20 mouse cellular contexts compared by ENCODE assay signal in the genomic region with DNA sequence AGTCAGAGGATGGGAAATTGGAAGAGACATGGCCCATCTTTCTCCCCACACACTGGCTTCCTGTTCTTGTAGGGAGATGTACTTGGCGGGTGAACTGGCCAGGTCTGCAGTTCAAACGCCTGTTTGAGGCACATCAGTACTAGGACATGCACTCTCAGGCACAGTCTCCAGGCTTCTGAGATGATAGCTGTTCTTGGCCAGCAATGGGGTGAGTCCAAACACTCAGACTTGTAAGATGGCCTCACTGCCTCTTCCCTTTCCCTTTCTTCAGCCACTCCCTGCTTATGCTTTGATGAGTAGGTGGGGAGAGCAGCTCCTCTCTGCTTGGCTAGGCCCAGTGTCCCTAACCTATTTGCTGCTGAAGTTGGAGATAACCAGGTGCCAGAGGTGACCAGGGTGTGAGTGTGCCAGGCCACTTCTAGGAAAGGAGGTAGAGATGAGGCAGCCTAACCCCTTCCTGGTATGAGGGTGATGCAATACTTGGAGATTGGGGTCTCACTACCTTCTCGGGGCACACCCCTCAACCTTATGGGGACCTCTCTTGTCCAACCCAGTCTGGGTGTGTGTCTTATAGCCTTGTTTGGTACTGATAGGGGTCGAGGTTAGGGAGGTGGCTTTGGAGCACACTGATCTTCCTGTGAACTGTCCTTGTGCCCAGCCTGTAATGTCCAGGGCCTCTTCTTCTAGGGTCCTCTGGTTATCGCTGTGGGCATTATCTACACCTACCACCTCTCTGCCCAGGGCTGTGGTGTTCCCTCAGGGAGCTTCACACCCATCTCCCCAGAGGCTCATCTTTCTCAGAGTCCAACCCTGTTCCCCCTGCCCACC. TPM values are rescaled to one million over a fixed set of nuclear protein-coding genes. Genes with fewer than 3 reads are reported as not detected.
DNase-seq lines count a peak whose midpoint lies in the region; ATAC-seq and TF ChIP-seq lines count a peak whose summit lies in the region.
"Had no signal": no experiment of that assay in that cellular context is flagged by ENCODE, and none has a peak within 500 bp of the region (broad histone marks: within the 10 kb centered on the region; RNA-seq: fewer than 3 reads in every experiment).

No protein-coding gene starts in this region.

- WGBS in intestine, embryonic 15.5 days = 66% methylated on average over 5 of the region's 5 CpGs
- 42% methylated on average over 5 of the region's 5 CpGs for WGBS in liver, postnatal 0 days (ENCODE audit: insufficient replicate concordance)

- no peak overlapping the region for H3K9ac ChIP-seq in intestine, embryonic 15.5 days
- H3K9ac ChIP-seq in liver, postnatal 0 days (replicated peaks) = no peak overlapping the region; the same call in 1 of the 2 replicates
- H3K9ac ChIP-seq: embryonic facial prominence, embryonic 13.5 days; neural tube, embryonic 13.5 days had no signal

- H3K4me3 ChIP-seq in megakaryocyte, embryonic 14.5 days (replicated peaks) = peak overlapping the region; percentile 31
- no peak overlapping the region for H3K4me3 ChIP-seq in intestine, embryonic 15.5 days (replicated peaks)
- no peak overlapping the region for H3K4me3 ChIP-seq in liver, postnatal 0 days (ENCODE audit: low read depth, low read length)
- H3K4me3 ChIP-seq: embryonic facial prominence, embryonic 13.5 days; gastrocnemius, adult 2 months; neural tube, embryonic 13.5 days had no signal

- no peaks in the 10 kb centered on the region for H3K27me3 ChIP-seq in megakaryocyte, embryonic 14.5 days (replicated peaks)
- no peaks in the 10 kb centered on the region for H3K27me3 ChIP-seq in intestine, embryonic 15.5 days (replicated peaks)
- no peaks in the 10 kb centered on the region for H3K27me3 ChIP-seq in liver, postnatal 0 days (ENCODE audit: insufficient read depth, low read length)
- H3K27me3 ChIP-seq: embryonic facial prominence, embryonic 13.5 days; neural tube, embryonic 13.5 days had no signal

- peak; percentile 60 for DNase-seq in c-Kit-negative CD71-positive TER-119-positive erythroid progenitor cells, embryonic 14.5 days (ENCODE audit: low read depth, low spot score)
- no peak for DNase-seq in liver, postnatal 0 days
- DNase-seq in right cerebral cortex, postnatal 14 days = no peak
- DNase-seq in heart, postnatal 25 days (ENCODE audit: low spot score) = no peak
- DNase-seq: gastrocnemius, adult 2 months; heart, postnatal 36 days; kidney, postnatal 36 days had no signal

- H3K9me3 ChIP-seq in megakaryocyte, embryonic 14.5 days = no peaks in the 10 kb centered on the region
- no peaks in the 10 kb centered on the region for H3K9me3 ChIP-seq in intestine, embryonic 15.5 days
- no peaks in the 10 kb centered on the region for H3K9me3 ChIP-seq in liver, postnatal 0 days (ENCODE audit: low read length)
- H3K9me3 ChIP-seq: embryonic facial prominence, embryonic 13.5 days; neural tube, embryonic 13.5 days had no signal

- H3K4me1 ChIP-seq in megakaryocyte, embryonic 14.5 days = peaks cover 91% of the 10 kb centered on the region
- peaks cover 13% of the 10 kb centered on the region; the same call in 1 of the 2 replicates for H3K4me1 ChIP-seq in intestine, embryonic 15.5 days (replicated peaks)
- H3K4me1 ChIP-seq in liver, postnatal 0 days (ENCODE audit: insufficient read depth) = peaks cover 55% of the 10 kb centered on the region

- H3K27ac ChIP-seq in intestine, embryonic 15.5 days = no peak overlapping the region
- peak overlapping the region; percentile 75 for H3K27ac ChIP-seq in liver, postnatal 0 days (ENCODE audit: low read depth)
- H3K27ac ChIP-seq: embryonic facial prominence, embryonic 13.5 days; gastrocnemius, adult 2 months; neural tube, embryonic 13.5 days had no signal

- intact Hi-C loops in heart, postnatal 25 days (cut with DNase I) = no loop called here

- no peaks in the 10 kb centered on the region for H3K36me3 ChIP-seq in megakaryocyte, embryonic 14.5 days (replicated peaks; ENCODE audit: low read length)
- no peaks in the 10 kb centered on the region for H3K36me3 ChIP-seq in intestine, embryonic 15.5 days
- no peaks in the 10 kb centered on the region for H3K36me3 ChIP-seq in liver, postnatal 0 days (replicated peaks; ENCODE audit: insufficient read depth, low read length)

- H3K4me2 ChIP-seq in intestine, embryonic 15.5 days (replicated peaks) = no peak overlapping the region
- peak overlapping the region; percentile 38 for H3K4me2 ChIP-seq in liver, postnatal 0 days (ENCODE audit: low read depth, low read length)
- H3K4me2 ChIP-seq: embryonic facial prominence, embryonic 13.5 days; neural tube, embryonic 13.5 days had no signal

- TF ChIP-seq CTCF in liver, postnatal 0 days (IDR thresholded peaks at IDR 0.05; ENCODE audit: low read depth) = no peak

- peak; percentile 90 for TF ChIP-seq EP300 in liver, postnatal 0 days (IDR thresholded peaks at IDR 0.05; ENCODE audit: low read depth)

- no peak for ATAC-seq in megakaryocyte, adult 5-6 weeks (ENCODE audit: poor library complexity, severe bottlenecking)
- peak; percentile 63 for ATAC-seq in intestine, embryonic 15.5 days
- peak; percentile 82 for ATAC-seq in liver, postnatal 0 days
- no peak for ATAC-seq in monocyte, adult 5-6 weeks (replicated peaks; ENCODE audit: insufficient number of reproducible peaks, low FRiP score, low TSS enrichment, poor library complexity, severe bottlenecking)
- ATAC-seq: forebrain, embryonic 14.5 days; inflammation-experienced regulatory T-cells, adult 6 months had no signal

RNA-seq across cellular contexts. Expression of gene Bcl11a, which starts 51.7 kb away (rescaled TPM):
- 1.1 and 6.5 TPM in 2 replicates for polyA plus RNA-seq in megakaryocyte, embryonic 14.5 days (2012; ENCODE audit: insufficient read depth, low replicate concordance)
- total RNA-seq in megakaryocyte, adult 5-6 weeks (2015) = 31.4 and 33.7 TPM in 2 replicates
- total RNA-seq in megakaryocyte, adult 5-6 weeks (2017) = 16.2 and 34.6 TPM in 2 replicates
- polyA plus RNA-seq in intestine, embryonic 15.5 days (2015; fragmentation: Nextera tagmentation; extraction: Ambion mirVana) = 17.3 and 19.7 TPM in 2 replicates
- 6.6 and 10.3 TPM in 2 replicates for polyA plus RNA-seq in liver, postnatal 0 days (2015; fragmentation: Nextera tagmentation; extraction: Ambion mirVana)
- total RNA-seq in heart, postnatal 25 days (2021) = 1 to 10 TPM; 4.2 to 4.7 TPM
- 12.1 to 16.9 TPM (median 13.9 TPM) in 3 replicates for total RNA-seq in monocyte, adult 5-6 weeks (2017)
- total RNA-seq: gastrocnemius, adult 2 months had no signal

RNA-seq across cellular contexts. Expression of gene A830031A19Rik, which starts 54.7 kb away (rescaled TPM):
- polyA plus RNA-seq in megakaryocyte, embryonic 14.5 days (2012; ENCODE audit: insufficient read depth, low replicate concordance) = not detected in 2 replicates
- total RNA-seq in megakaryocyte, adult 5-6 weeks (2015) = not detected in 2 replicates
- not detected in 2 replicates for total RNA-seq in megakaryocyte, adult 5-6 weeks (2017)
- not detected in 2 replicates for polyA plus RNA-seq in intestine, embryonic 15.5 days (2015; fragmentation: Nextera tagmentation; extraction: Ambion mirVana)
- polyA plus RNA-seq in liver, postnatal 0 days (2015; fragmentation: Nextera tagmentation; extraction: Ambion mirVana) = not detected in 2 replicates
- not detected for total RNA-seq in heart, postnatal 25 days (2021)
- not detected in 3 replicates for total RNA-seq in monocyte, adult 5-6 weeks (2017)
- total RNA-seq: adrenal gland, adult 18-20 months; gastrocnemius, adult 2 months; heart, adult 8-10 months; heart, postnatal 36 days; midbrain, postnatal 0 days had no signal
- polyA plus RNA-seq: embryonic facial prominence, embryonic 13.5 days; inflammation-experienced regulatory T-cells, adult 6 months; limb, embryonic 14.5 days; midbrain, postnatal 0 days; neural tube, embryonic 13.5 days; thymus, postnatal 0 days had no signal

Comparison
In these comparisons a context has a peak if more than half of its experiments do, and no peak if none do; other contexts are left out.
1. ATAC-seq: peak in intestine, embryonic 15.5 days (single experiment) and liver, postnatal 0 days (single experiment); none in megakaryocyte, adult 5-6 weeks (single experiment) and monocyte, adult 5-6 weeks (single experiment).